Mouse (Mus musculus) spleen, adult 2 months (tissue): ENCODE measurements around the gene Oat. TPM values are rescaled to one million over a fixed set of nuclear protein-coding genes. Genes with fewer than 3 reads are reported as not detected.
A peak's percentile ranks its signal among the peaks of the same experiment; 100 is the strongest.

Source experiments
- DNase-seq, 2 experiments: peaks; one replicate each; pipeline versions ENCODE4 v3.0.0 to v3.0.0-alpha.2; 2012 to 2021; ENCODE audit warnings: low spot score in 2 of 2, low read depth in 1 of 2
- H3K27ac ChIP-seq: fragments of 200-500 bp; 2 replicates; pipeline ENCODE4 v1.5.1; 2012; ENCODE audit warnings: low read length, inconsistent platforms; ENCODE audit not compliant: insufficient read depth
- H3K27me3 ChIP-seq: fragments of 200-500 bp; 2 replicates; pipeline ENCODE4 v1.6.1; 2012; ENCODE audit warnings: mild to moderate bottlenecking, moderate library complexity, low read length, inconsistent platforms; ENCODE audit not compliant: control insufficient read depth, insufficient read depth
- H3K36me3 ChIP-seq: fragments of 200-500 bp; 2 replicates; pipeline ENCODE4 v1.6.1; 2012; ENCODE audit warnings: mild to moderate bottlenecking, low read length, inconsistent platforms; ENCODE audit not compliant: control insufficient read depth, insufficient read depth
- H3K4me1 ChIP-seq: fragments of 200-500 bp; 2 replicates; pipeline ENCODE4 v1.6.1; 2011; ENCODE audit warnings: inconsistent platforms; ENCODE audit not compliant: control insufficient read depth, insufficient read depth, insufficient read length
- H3K4me3 ChIP-seq: fragments of 200-500 bp; 2 replicates; pipeline ENCODE4 v1.5.1; 2011; ENCODE audit warnings: mild to moderate bottlenecking, inconsistent platforms; ENCODE audit not compliant: insufficient read depth, insufficient read length; ENCODE audit errors: extremely low read depth
- CTCF ChIP-seq: fragments of 200-500 bp; IDR thresholded peaks from 2 replicates; pipeline ENCODE4 v1.5.1; 2011; ENCODE audit warnings: mild to moderate bottlenecking, inconsistent platforms; ENCODE audit not compliant: insufficient read depth, insufficient read length, insufficient replicate concordance; ENCODE audit errors: extremely low read depth
- POLR2A ChIP-seq: fragments of 200-500 bp; IDR thresholded peaks from 2 replicates; pipeline ENCODE4 v1.6.1; 2011; ENCODE audit warnings: low read depth, low read length, inconsistent platforms
- WGBS: fragments of 180-500 bp; shearing (Covaris S2); methylation state at CpG from one replicate; pipeline ENCODE4 v1.1.7; 2018; 5-methylcytosine and 5-hydroxymethylcytosine counted together
- polyA plus RNA-seq: library from polyadenylated mRNA; depleted of rRNA; stranded (reverse); fragments of >200 nt; gene quantifications from 2 replicates; pipeline ENCODE4 v1.2.3, GENCODE M21; 2012

The Oat gene
- polyA plus RNA-seq, 1 experiment: 48.5 TPM

DNA sequence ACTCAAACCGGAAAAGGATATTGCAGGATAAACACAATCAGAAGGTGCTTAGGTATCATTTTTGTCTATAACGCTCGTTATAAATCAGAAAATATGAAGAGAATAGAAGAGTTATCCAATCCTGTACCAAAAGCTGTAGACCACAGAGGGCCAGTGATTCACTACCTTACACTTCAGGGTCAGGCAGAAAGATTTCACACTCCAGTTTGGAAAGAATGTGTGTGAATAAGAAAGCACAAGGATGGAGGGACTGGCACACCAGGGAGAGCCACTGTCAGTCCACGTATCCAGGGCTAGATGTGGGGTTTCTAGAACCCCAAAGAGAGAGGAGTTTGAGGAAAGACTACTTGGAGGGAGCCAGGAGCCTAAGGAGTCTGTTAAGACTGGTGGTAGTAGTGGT lies 693 bp upstream of the Oat start:
- H3K27ac ChIP-seq: no peak overlapping the region
- no peaks in the 10 kb centered on the region for H3K27me3 ChIP-seq
- no peak overlapping the region for H3K4me3 ChIP-seq
- no peak for TF ChIP-seq CTCF
- no peaks in the 10 kb centered on the region; the same call in 1 of the 2 replicates for H3K4me1 ChIP-seq
- DNase-seq: no peak
- H3K36me3 ChIP-seq: no peaks in the 10 kb centered on the region
- WGBS: 52% methylated on average over 4 of the region's 4 CpGs

GRCm38 (mm10) chr7:132575623-132576022 lies 575 bp downstream of the Oat start:
- DNase-seq: peak; percentile 73 to 75
- peak overlapping the region; percentile 59 for H3K27ac ChIP-seq
- H3K4me1 ChIP-seq: no peaks in the 10 kb centered on the region; the same call in 1 of the 2 replicates
- H3K4me3 ChIP-seq: peak overlapping the region; percentile 76
- H3K27me3 ChIP-seq: no peaks in the 10 kb centered on the region
- no peaks in the 10 kb centered on the region for H3K36me3 ChIP-seq
- WGBS: 0% methylated on average over 13 of the region's 13 CpGs
- no peak for TF ChIP-seq POLR2A
- TF ChIP-seq CTCF: peak; percentile 70

DNA sequence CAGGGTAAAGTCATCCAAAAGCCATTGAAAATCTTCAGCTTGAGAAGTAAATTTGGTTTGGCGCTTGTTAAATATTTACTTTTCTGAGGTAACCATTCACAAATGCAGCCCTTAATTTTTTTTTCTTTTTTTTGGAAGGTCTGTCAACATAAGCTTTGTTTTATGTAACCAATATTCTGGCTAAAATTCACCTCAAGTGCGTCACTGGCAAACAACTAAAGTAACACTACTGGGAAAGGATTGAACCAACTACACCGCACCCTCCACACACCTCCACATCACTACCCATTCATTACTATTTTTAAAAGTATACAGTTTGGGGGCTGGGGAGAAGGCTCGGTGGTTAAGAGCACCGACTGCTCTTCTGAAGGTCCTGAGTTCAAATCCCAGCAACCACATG lies 1.6 kb downstream of the Oat start:
- TF ChIP-seq POLR2A (no peak), CTCF (no peak)
- Histone ChIP-seq H3K27ac (no peak overlapping the region), H3K4me1 (peaks cover 4% of the 10 kb centered on the region), H3K36me3 (no peaks in the 10 kb centered on the region), H3K27me3 (no peaks in the 10 kb centered on the region), H3K4me3 (no peak overlapping the region)
- no peak for DNase-seq
- 92% methylated on average over 5 of the region's 5 CpGs for WGBS

DNA sequence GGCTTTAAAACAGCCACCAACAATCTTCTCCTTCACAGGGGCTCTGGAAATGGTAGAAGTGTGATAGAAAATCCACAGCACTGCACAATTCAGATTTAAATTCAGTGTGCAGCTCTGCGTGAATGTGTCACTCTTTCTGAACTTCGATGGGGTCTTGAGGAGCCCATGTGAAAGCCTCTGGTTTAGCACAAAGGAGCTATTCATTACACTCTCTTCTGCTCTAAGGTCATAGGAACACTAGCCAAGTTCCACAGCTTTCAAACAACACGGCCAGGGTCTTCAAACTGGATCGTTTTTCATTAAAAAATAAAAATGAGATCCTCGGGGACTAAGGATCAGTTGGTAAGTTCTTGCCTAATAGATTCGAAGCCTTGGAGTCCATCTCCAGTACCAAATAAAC lies 3.0 kb downstream of the Oat start:
- Histone ChIP-seq H3K36me3 (no peaks in the 10 kb centered on the region), H3K27ac (no peak overlapping the region), H3K4me1 (peaks cover 6% of the 10 kb centered on the region), H3K4me3 (no peak overlapping the region), H3K27me3 (no peaks in the 10 kb centered on the region)
- TF ChIP-seq CTCF (no peak), POLR2A (no peak)
- no peak for DNase-seq
- 86% methylated on average over 6 of the region's 6 CpGs for WGBS

GRCm38 (mm10) chr7:132572738-132573137 lies 3.5 kb downstream of the Oat start:
- Histone ChIP-seq H3K36me3 (no peaks in the 10 kb centered on the region), H3K4me3 (no peak overlapping the region), H3K4me1 (peaks cover 6% of the 10 kb centered on the region), H3K27me3 (no peaks in the 10 kb centered on the region), H3K27ac (no peak overlapping the region)
- TF ChIP-seq CTCF: no peak
- no peak for TF ChIP-seq POLR2A
- WGBS: 69% methylated on average over 3 of the region's 3 CpGs
- DNase-seq: no peak

DNA sequence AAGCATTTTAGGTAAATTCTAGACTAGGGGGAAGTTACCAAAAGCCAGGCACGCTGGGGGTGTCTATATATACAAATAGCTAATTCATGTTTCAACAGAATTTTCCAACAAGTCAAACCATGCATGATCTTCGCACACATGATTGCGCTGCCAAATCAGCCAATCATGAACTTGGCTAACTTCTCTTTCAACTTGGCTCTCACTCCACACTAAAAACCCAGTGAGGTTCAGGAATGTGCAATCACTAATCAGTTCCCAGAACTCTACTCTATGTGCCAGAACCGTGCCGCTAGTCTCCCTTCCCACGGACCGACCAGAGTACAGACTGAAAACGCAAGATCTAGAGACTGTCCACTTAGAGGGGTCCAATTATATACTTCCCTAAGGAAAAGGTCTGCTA lies 4.7 kb downstream of the Oat start:
- DNase-seq: no peak
- H3K27ac ChIP-seq: no peak overlapping the region
- H3K36me3 ChIP-seq: peaks cover 2% of the 10 kb centered on the region; the same call in 1 of the 2 replicates
- no peaks in the 10 kb centered on the region for H3K27me3 ChIP-seq
- 85% methylated on average over 8 of the region's 8 CpGs for WGBS
- peaks cover 6% of the 10 kb centered on the region for H3K4me1 ChIP-seq
- no peak overlapping the region for H3K4me3 ChIP-seq
- TF ChIP-seq CTCF (no peak), POLR2A (no peak)

- no peak for DNase-seq
- no peak for TF ChIP-seq POLR2A
- TF ChIP-seq CTCF: no peak
- no peaks in the 10 kb centered on the region for H3K27me3 ChIP-seq
- peaks cover 6% of the 10 kb centered on the region for H3K4me1 ChIP-seq
- H3K4me3 ChIP-seq: no peak overlapping the region
- WGBS: 82% methylated on average over 5 of the region's 5 CpGs
- H3K36me3 ChIP-seq: peaks cover 8% of the 10 kb centered on the region
- H3K27ac ChIP-seq: no peak overlapping the region
These were observed 6.1 kb downstream of the Oat start for GRCm38 (mm10) chr7:132570071-132570470.
